Mouse (Mus musculus) liver, embryonic 13.5 days (tissue): ENCODE data around the gene Met. TPM values are rescaled to one million over a fixed set of nuclear protein-coding genes. Genes with fewer than 3 reads are reported as not detected.
A peak's percentile ranks its signal among the peaks of the same experiment; 100 is the strongest.

ENCODE experiments used
- ATAC-seq: fragments of 200-750 bp; cut with Nextera tagmentation; 2 replicates; pipeline ENCODE4 v1.8.0; 2017; ENCODE audit warnings: low read depth, mild to moderate bottlenecking, moderate number of reproducible peaks, moderate library complexity
- DNase-seq: peaks from one replicate; pipeline ENCODE4 v3.0.0; 2022
- H3K27ac ChIP-seq: fragments of 300-500 bp; sonication (generic); 2 replicates; pipeline ENCODE4 v1.5.1; 2015; ENCODE audit warnings: moderate library complexity, mild to moderate bottlenecking, inconsistent platforms
- H3K27me3 ChIP-seq: fragments of 300-500 bp; sonication (generic); 2 replicates; pipeline ENCODE4 v1.6.1; 2015; ENCODE audit warnings: mild to moderate bottlenecking, inconsistent platforms
- H3K36me3 ChIP-seq: fragments of 300-500 bp; sonication (generic); 2 replicates; pipeline ENCODE4 v1.6.1; 2015; ENCODE audit warnings: mild to moderate bottlenecking, inconsistent platforms
- H3K4me1 ChIP-seq: fragments of 300-500 bp; sonication (generic); replicated peaks from 2 replicates; pipeline ENCODE4 v1.6.1; 2015; ENCODE audit warnings: inconsistent platforms
- H3K4me2 ChIP-seq: fragments of 300-500 bp; sonication (generic); 2 replicates; pipeline ENCODE4 v1.6.1; 2015; ENCODE audit warnings: inconsistent platforms, mild to moderate bottlenecking, moderate library complexity
- H3K4me3 ChIP-seq: fragments of 300-500 bp; sonication (generic); replicated peaks from 2 replicates; pipeline ENCODE4 v1.5.1; 2015; ENCODE audit warnings: mild to moderate bottlenecking, inconsistent platforms
- H3K9ac ChIP-seq: fragments of 300-500 bp; sonication (generic); 2 replicates; pipeline ENCODE4 v1.6.1; 2015; ENCODE audit warnings: mild to moderate bottlenecking, inconsistent platforms
- H3K9me3 ChIP-seq: fragments of 300-500 bp; sonication (generic); replicated peaks from 2 replicates; pipeline ENCODE4 v1.6.1; 2016; ENCODE audit warnings: inconsistent platforms
- WGBS: fragments of 180-500 bp; shearing (Covaris S2); methylation state at CpG from one replicate; pipeline ENCODE4 v1.1.7; 2015; ENCODE audit not compliant: insufficient replicate concordance; 5-methylcytosine and 5-hydroxymethylcytosine counted together
- polyA plus RNA-seq: library from polyadenylated mRNA; unstranded; fragments of >200 nt; fragmentation: Nextera tagmentation; extraction: Ambion mirVana; gene quantifications from 2 replicates; pipeline ENCODE4 v1.2.1, GENCODE M21; 2015

The Met gene
- polyA plus RNA-seq, 1 experiment from 2014 or later, result 3.4 TPM

DNA sequence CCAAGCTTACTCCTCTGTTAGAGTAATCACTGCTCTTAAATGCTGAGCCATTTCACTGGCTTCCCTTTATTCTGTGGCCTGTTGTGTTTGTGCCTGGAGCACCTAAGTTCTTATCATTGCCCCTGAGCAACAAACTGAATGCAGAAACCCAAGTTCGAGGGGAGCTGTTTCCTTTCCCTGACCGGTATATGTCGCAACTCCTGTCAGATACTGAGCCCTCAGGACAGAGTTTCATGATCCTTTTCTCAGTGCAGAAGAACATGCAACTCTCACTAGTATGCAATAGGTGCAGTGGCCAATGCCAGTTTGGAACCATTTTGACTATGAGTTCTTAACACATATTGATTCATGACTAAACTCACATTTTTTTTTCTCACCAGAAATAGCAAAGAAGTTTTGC, 2.9 kb downstream of the Met start:
- Histone ChIP-seq H3K27me3 (peaks cover 25% of the 10 kb centered on the region), H3K9ac (no peak overlapping the region), H3K4me2 (peak overlapping the region; percentile 37), H3K36me3 (no peaks in the 10 kb centered on the region), H3K9me3 (no peaks in the 10 kb centered on the region), H3K27ac (no peak overlapping the region), H3K4me3 (0 out of 2 replicates have a peak overlapping the region, but pooled peaks have one; percentile 9), H3K4me1 (peaks cover 3% of the 10 kb centered on the region; the same call in 1 of the 2 replicates)
- ATAC-seq, result no peak
- WGBS, result 10% methylated on average over 3 of the region's 3 CpGs
- no peak for DNase-seq

DNA sequence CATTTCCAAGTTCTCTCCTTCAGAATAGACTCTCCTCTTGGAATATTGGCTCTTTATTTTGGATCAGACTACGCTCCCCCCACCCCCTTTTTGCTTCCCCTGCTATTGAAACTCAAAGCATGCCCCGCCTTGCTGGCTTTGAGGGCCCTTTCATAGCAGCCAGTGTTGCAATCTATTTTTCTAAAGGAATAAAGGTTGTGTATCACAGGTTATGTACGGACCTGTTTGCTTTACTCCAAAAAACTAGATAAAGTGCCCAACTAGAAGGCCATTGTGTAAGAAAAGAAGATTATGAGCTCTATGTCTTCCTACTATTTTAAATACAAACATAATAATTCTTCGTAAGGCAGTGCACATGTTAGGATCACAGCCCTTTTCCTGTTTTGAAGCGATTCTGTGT, 5.4 kb downstream of the Met start:
- no peak overlapping the region for H3K9ac ChIP-seq
- H3K27ac ChIP-seq, result no peak overlapping the region
- ATAC-seq, result no peak
- DNase-seq, result no peak
- no peaks in the 10 kb centered on the region for H3K9me3 ChIP-seq
- peaks cover 3% of the 10 kb centered on the region; the same call in 1 of the 2 replicates for H3K4me1 ChIP-seq
- H3K4me3 ChIP-seq, result no peak overlapping the region
- no peak overlapping the region for H3K4me2 ChIP-seq
- H3K36me3 ChIP-seq, result no peaks in the 10 kb centered on the region
- peaks cover 13% of the 10 kb centered on the region for H3K27me3 ChIP-seq
- WGBS, result 65% methylated on average over 5 of the region's 5 CpGs

DNA sequence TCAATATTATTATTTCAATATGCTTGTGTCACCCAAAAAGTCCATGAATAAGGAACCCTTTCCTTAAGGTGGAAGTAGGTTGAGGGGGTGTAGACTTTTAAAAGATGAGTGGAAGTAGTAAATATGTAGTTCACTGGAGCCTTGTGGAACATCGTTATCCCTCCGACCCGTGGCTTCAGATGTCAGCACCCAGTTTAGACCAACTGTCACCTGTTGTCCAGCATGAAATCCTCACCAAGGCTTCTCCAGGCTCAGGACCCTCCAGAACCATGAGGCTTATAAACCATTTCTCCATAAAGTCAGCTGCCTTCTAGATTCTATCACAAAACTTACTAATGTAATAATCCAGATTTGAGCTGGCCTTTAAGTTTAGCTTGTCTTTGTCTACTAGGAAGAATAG, 9.5 kb downstream of the Met start:
- Histone ChIP-seq H3K9me3 (no peaks in the 10 kb centered on the region), H3K27ac (no peak overlapping the region), H3K9ac (no peak overlapping the region), H3K4me1 (no peaks in the 10 kb centered on the region; the same call in 1 of the 2 replicates), H3K36me3 (no peaks in the 10 kb centered on the region), H3K27me3 (no peaks in the 10 kb centered on the region), H3K4me3 (no peak overlapping the region), H3K4me2 (no peak overlapping the region)
- no peak for ATAC-seq
- WGBS, result 77% methylated on average over 3 of the region's 3 CpGs
- no peak for DNase-seq

DNA sequence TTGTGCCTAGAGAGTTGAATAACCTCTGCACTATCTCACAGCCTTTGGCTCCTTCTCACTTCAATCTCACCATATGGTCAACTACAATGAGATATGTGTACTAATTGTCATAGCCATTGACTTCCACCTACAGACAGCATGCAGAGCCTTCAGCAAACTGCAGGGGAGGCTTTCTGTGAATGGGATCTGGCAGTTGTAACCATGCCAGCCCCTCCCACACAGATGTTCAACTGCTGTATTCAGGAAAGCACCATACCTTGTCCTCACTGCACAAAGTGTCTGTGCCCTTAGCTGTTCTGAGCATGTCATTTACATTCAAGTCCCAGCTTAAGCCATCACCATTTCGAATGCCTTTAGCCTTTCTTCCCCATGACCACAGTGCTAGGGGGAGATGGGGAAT, 14.2 kb downstream of the Met start:
- Histone ChIP-seq H3K4me2 (no peak overlapping the region), H3K9me3 (no peaks in the 10 kb centered on the region), H3K27me3 (no peaks in the 10 kb centered on the region), H3K27ac (no peak overlapping the region), H3K4me1 (no peaks in the 10 kb centered on the region; the same call in 1 of the 2 replicates), H3K9ac (no peak overlapping the region), H3K36me3 (no peaks in the 10 kb centered on the region), H3K4me3 (no peak overlapping the region)
- DNase-seq (no peak), ATAC-seq (no peak)
- 70% methylated on average over 1 of the region's 1 CpGs for WGBS

- 75% methylated on average over 6 of the region's 6 CpGs for WGBS
- Histone ChIP-seq H3K4me3 (no peak overlapping the region), H3K9ac (no peak overlapping the region), H3K27me3 (no peaks in the 10 kb centered on the region), H3K9me3 (no peaks in the 10 kb centered on the region), H3K27ac (no peak overlapping the region), H3K4me1 (no peaks in the 10 kb centered on the region; the same call in 1 of the 2 replicates), H3K36me3 (no peaks in the 10 kb centered on the region), H3K4me2 (no peak overlapping the region)
- DNase-seq, result no peak
- ATAC-seq, result no peak
Measured at GRCm38 (mm10) chr6:17478252-17478651, 14.7 kb downstream of the Met start.

- 56% methylated on average over 10 of the region's 10 CpGs for WGBS
- H3K27ac ChIP-seq, result no peak overlapping the region
Measured at GRCm38 (mm10) chr6:17478838-17479570, 15.4 kb downstream of the Met start.

DNA sequence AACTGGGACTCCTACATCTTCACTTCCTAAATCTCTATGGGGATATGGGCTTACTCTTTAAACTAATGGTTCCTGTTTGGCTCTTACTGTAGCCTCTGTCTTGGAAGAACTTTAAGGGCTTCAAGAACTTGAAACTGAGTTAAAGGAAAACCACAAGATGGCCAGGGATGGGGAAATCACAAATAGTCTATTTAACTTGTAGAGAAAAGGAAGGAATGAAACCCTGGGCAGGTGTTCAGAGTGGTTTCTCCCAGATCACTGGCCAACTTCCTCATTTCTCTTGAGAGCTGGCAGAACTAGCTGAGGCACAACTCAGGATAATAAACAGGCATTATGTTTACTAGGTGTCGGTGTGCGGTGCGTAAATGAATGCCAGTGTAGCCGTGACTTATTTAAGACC, 17.5 kb downstream of the Met start:
- no peak for DNase-seq
- no peak overlapping the region for H3K4me2 ChIP-seq
- ATAC-seq, result no peak
- no peaks in the 10 kb centered on the region for H3K27me3 ChIP-seq
- H3K27ac ChIP-seq, result no peak overlapping the region
- no peak overlapping the region for H3K4me3 ChIP-seq
- no peaks in the 10 kb centered on the region for H3K36me3 ChIP-seq
- no peaks in the 10 kb centered on the region; the same call in none of the 2 replicates for H3K4me1 ChIP-seq
- no peak overlapping the region for H3K9ac ChIP-seq
- no peaks in the 10 kb centered on the region for H3K9me3 ChIP-seq
- WGBS, result 49% methylated on average over 4 of the region's 4 CpGs

More at GRCm38 (mm10) chr6:17478838-17479570, 15.4 kb downstream of the Met start:
- Histone ChIP-seq H3K4me1 (no peaks in the 10 kb centered on the region; the same call in 1 of the 2 replicates), H3K9ac (no peak overlapping the region), H3K4me2 (no peak overlapping the region), H3K36me3 (no peaks in the 10 kb centered on the region), H3K27me3 (no peaks in the 10 kb centered on the region), H3K9me3 (no peaks in the 10 kb centered on the region), H3K4me3 (no peak overlapping the region)
- DNase-seq (no peak), ATAC-seq (no peak)

DNA sequence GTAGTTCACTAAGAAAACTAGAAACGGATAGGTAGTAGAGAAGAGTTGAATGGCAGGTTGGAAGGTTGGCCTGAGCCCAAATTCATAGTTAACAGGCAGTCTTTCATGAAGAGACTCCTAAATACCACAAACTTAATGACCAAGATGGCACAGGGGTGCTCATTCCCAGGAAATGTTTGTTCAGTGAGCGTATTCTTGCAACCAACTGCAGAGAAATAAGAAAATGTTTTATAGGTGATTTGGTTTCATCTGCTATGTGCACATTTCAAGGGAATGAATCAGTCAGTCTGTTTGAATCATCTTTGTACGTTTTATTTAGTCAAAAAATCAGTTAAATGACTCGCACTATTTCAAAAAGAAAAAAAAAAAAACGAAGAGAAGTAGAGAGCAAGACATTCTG, 21.6 kb downstream of the Met start:
- ATAC-seq, result no peak
- no peaks in the 10 kb centered on the region for H3K36me3 ChIP-seq
- no peaks in the 10 kb centered on the region for H3K27me3 ChIP-seq
- no peak overlapping the region for H3K4me3 ChIP-seq
- H3K4me2 ChIP-seq, result no peak overlapping the region
- no peak overlapping the region for H3K27ac ChIP-seq
- no peaks in the 10 kb centered on the region for H3K9me3 ChIP-seq
- WGBS, result 64% methylated on average over 5 of the region's 5 CpGs
- no peak for DNase-seq
- no peak overlapping the region for H3K9ac ChIP-seq
- no peaks in the 10 kb centered on the region; the same call in 1 of the 2 replicates for H3K4me1 ChIP-seq

GRCm38 (mm10) chr6:17485782-17486181, 22.2 kb downstream of the Met start:
- ATAC-seq (no peak), DNase-seq (no peak)
- H3K9me3 ChIP-seq, result no peaks in the 10 kb centered on the region
- no peaks in the 10 kb centered on the region; the same call in 1 of the 2 replicates for H3K4me1 ChIP-seq
- H3K27ac ChIP-seq, result no peak overlapping the region
- no peaks in the 10 kb centered on the region for H3K27me3 ChIP-seq
- no peak overlapping the region for H3K9ac ChIP-seq
- no peak overlapping the region for H3K4me2 ChIP-seq
- WGBS, result 66% methylated on average over 7 of the region's 7 CpGs
- H3K4me3 ChIP-seq, result no peak overlapping the region
- no peaks in the 10 kb centered on the region for H3K36me3 ChIP-seq

GRCm38 (mm10) chr6:17488291-17488817, 24.8 kb downstream of the Met start:
- whole genome bisulfite sequencing, result 26% methylated on average over 2 of the region's 2 CpGs
- Histone ChIP-seq H3K9me3 (no peaks in the 10 kb centered on the region), H3K27me3 (no peaks in the 10 kb centered on the region), H3K36me3 (no peaks in the 10 kb centered on the region), H3K4me1 (peaks cover 2% of the 10 kb centered on the region; the same call in 1 of the 2 replicates), H3K4me2 (no peak overlapping the region), H3K4me3 (no peak overlapping the region), H3K9ac (no peak overlapping the region), H3K27ac (no peak overlapping the region)
- ATAC-seq (no peak), DNase-seq (no peak)

GRCm38 (mm10) chr6:17490786-17491185, 27.2 kb downstream of the Met start:
- no peak overlapping the region for H3K4me3 ChIP-seq
- ATAC-seq (no peak), DNase-seq (no peak)
- H3K9ac ChIP-seq, result no peak overlapping the region
- no peaks in the 10 kb centered on the region for H3K27me3 ChIP-seq
- H3K4me1 ChIP-seq, result 0 out of 2 replicates have a peak, but pooled peaks cover 2% of the 10 kb centered on the region
- no peaks in the 10 kb centered on the region for H3K9me3 ChIP-seq
- no peak overlapping the region for H3K4me2 ChIP-seq
- H3K27ac ChIP-seq, result no peak overlapping the region
- 56% methylated on average over 2 of the region's 2 CpGs for WGBS
- H3K36me3 ChIP-seq, result no peaks in the 10 kb centered on the region

- no peaks in the 10 kb centered on the region for H3K27me3 ChIP-seq
- H3K36me3 ChIP-seq, result no peaks in the 10 kb centered on the region
- H3K4me2 ChIP-seq, result no peak overlapping the region
- H3K9me3 ChIP-seq, result no peaks in the 10 kb centered on the region
- DNase-seq (no peak), ATAC-seq (peak; percentile 50; the same call in 1 of the 2 replicates)
- WGBS, result 67% methylated on average over 10 of the region's 10 CpGs
- no peak overlapping the region for H3K27ac ChIP-seq
- no peak overlapping the region for H3K4me3 ChIP-seq
- H3K9ac ChIP-seq, result no peak overlapping the region
- H3K4me1 ChIP-seq, result 0 out of 2 replicates have a peak, but pooled peaks cover 2% of the 10 kb centered on the region
Measured at GRCm38 (mm10) chr6:17491502-17491901, 27.9 kb downstream of the Met start.
